Mouse (Mus musculus) brain, adult 2 months (tissue): ENCODE data around the gene Kifc5b.

Experiments
- DNase-seq: peaks from one replicate; pipeline ENCODE4 v3.0.0; 2011; ENCODE audit warnings: low read depth, low spot score

Kifc5b gene

GRCm38 (mm10) chr17:26946567-26946966, 29.7 kb downstream of the Kifc5b start:
- DNase-seq, result peak; percentile 87

- peak; percentile 80 for DNase-seq
Observed at GRCm38 (mm10) chr17:26947231-26948100, 30.6 kb downstream of the Kifc5b start.

- DNase-seq, result peak; percentile 58
Observed at GRCm38 (mm10) chr17:26948316-26949050, 31.6 kb downstream of the Kifc5b start.

GRCm38 (mm10) chr17:26949051-26949577, 32.2 kb downstream of the Kifc5b start:
- peak; percentile 65 for DNase-seq

GRCm38 (mm10) chr17:26949866-26950265, 33.0 kb downstream of the Kifc5b start:
- peak; percentile 76 for DNase-seq

- DNase-seq, result no peak
Observed at GRCm38 (mm10) chr17:26950560-26951288, 33.8 kb downstream of the Kifc5b start.

GRCm38 (mm10) chr17:26951406-26951805, 34.5 kb downstream of the Kifc5b start:
- peak; percentile 92 for DNase-seq

GRCm38 (mm10) chr17:26951952-26952877, 35.3 kb downstream of the Kifc5b start:
- DNase-seq, result no peak

GRCm38 (mm10) chr17:26953201-26953600, 36.3 kb downstream of the Kifc5b start:
- no peak for DNase-seq

GRCm38 (mm10) chr17:26953726-26954125, 36.8 kb downstream of the Kifc5b start:
- peak; percentile 57 for DNase-seq

GRCm38 (mm10) chr17:26956309-26956708, 39.4 kb downstream of the Kifc5b start:
- DNase-seq, result no peak

- DNase-seq, result no peak
Observed at GRCm38 (mm10) chr17:26956895-26957294, 40.0 kb downstream of the Kifc5b start.

- DNase-seq, result no peak
Observed at GRCm38 (mm10) chr17:26957872-26958271, 41.0 kb downstream of the Kifc5b start.

GRCm38 (mm10) chr17:26958880-26959279, 42.0 kb downstream of the Kifc5b start:
- DNase-seq, result peak; percentile 81

- DNase-seq, result no peak
Observed at GRCm38 (mm10) chr17:26959815-26960214, 42.9 kb downstream of the Kifc5b start.

- DNase-seq, result no peak
Observed at GRCm38 (mm10) chr17:26961572-26962240, 44.8 kb downstream of the Kifc5b start.

- DNase-seq, result peak; percentile 78
Observed at GRCm38 (mm10) chr17:26966993-26967392, 50.1 kb downstream of the Kifc5b start.

- DNase-seq, result no peak
Observed at GRCm38 (mm10) chr17:26967477-26967876, 50.6 kb downstream of the Kifc5b start.

GRCm38 (mm10) chr17:26968200-26968611, 51.3 kb downstream of the Kifc5b start:
- DNase-seq, result peak; percentile 75

- no peak for DNase-seq
Observed at GRCm38 (mm10) chr17:26969257-26969656, 52.4 kb downstream of the Kifc5b start.
